Mouse (Mus musculus) liver, adult (tissue): ENCODE measurements at regions not wholly inside any gene's neighbourhood (a gene's known extent, or its start where the extent isn't known, plus 50 kb on each side); places are given as distances from the start of the nearest gene placed in this dataset.

Source experiments
- GATA4 ChIP-seq: IDR thresholded peaks from 2 replicates; pipeline ENCODE4 v1.6.1; 2014; ENCODE audit warnings: mild to moderate bottlenecking, low read length; ENCODE audit not compliant: insufficient replicate concordance

- no peak for TF ChIP-seq GATA4
Observed at GRCm38 (mm10) chr1:193988970-193989904, 619.1 kb upstream of the Camk1g start.

DNA sequence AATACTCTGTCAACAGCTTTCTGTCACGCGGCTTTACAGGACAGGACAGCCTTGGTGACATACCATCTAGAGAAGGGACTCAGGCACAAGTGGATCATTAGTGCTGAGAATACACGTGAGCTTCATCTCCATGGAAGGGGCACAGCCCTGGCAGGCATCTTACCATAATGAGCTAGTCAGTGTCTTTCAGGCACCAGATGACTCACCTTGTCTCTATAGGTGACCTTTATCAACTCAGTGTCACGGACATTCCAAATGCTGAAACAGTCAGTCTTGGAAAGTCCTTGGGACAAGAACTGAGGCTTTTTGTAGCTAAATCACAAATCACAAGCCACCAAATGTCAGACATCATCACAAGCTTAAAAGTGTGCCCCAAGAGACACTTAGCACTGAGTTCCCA is 610.5 kb upstream of the Camk1g start:
- no peak for TF ChIP-seq GATA4

GRCm38 (mm10) chr1:193971537-193971936 is 601.4 kb upstream of the Camk1g start:
- no peak for TF ChIP-seq GATA4

DNA sequence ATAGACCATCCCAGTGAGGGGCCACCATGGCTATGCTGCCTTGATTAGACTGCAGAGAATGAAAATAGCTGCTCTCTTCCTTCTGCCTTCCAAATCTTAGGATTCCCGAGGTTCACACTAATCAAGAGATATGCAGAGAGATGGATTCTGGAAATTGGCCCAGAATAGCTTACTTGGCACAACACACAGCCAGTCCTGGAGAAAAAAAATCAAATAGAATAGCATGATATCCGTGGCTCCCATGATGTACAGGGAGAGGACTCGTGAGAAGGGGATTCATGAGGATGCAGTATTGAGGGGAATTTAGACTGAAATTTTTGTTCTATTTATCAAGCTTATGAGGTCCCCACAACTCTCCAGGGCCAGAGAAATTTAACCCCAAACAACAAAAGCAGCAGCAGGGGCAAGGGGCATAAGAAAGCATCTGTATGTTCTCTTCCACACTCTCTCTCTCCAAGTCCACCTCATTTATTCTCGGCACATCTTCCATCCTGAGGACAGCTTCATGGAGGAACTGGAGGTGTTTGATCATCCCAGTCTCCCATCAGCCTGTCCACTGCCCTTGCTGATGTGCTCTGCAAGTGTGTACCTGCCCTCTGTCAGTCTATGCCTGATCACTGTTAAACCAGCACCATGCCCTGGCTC is 599.3 kb upstream of the Camk1g start:
- TF ChIP-seq GATA4, result no peak

GRCm38 (mm10) chr1:193967957-193968926 is 598.1 kb upstream of the Camk1g start:
- no peak for TF ChIP-seq GATA4

DNA sequence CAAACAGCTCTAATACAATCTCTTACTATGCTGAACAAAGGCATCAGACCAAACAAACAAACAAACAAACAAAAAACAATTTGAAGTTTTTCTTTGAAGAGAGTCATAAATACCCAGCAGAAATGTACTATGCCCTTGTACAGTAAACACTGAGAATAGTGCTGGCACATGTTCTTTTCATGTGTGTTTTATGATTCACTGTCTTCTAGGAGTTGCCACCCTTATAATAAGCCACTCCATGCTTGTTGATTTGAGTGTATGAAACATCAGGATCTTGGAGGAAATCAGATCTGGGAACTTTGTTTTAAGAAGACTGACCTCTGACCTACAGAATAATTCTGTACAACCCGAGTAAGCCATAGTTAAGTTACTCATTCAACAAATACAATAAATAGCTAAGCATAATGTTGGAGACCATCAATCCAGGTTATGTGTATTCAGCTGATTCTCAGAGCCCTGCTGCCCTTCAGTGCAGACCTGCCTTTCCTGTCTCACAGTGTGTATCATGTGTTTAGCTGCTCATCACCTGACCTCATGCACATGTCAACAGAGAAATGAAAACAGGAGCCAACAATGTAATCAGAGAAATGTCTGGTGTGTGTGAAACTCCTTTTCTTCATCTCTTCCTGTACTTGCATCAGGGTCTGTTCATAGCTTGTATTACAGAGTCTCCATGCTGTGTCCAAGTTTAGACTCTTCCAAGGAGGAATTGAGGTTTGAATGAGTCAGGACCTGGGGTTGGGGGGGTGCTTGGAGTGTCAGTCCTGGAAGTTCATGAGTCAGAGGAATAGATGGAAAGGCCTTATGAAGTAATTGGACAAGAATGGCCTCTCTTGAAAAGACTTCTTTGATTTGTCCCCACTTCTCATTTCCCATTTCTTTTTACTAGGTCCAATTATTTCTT is 596.8 kb upstream of the Camk1g start:
- TF ChIP-seq GATA4, result no peak

DNA sequence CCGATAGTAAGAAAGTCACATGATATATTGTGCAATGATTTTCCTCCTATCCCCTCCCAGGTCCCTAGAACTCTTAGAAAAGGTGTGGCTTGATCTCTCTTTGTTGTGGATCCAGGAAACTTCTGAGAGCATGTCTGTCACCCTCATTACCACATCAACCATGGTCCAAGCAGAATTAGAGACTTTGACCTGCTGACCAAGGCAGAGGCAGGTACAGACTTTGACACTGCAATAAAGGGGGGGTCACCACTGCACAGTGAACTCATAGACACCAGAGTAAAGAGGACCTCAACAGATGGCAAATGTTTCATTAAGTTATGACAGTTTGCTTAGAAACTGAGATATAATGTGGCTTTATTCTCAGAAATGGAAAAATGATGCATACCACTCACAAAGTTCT is 595.2 kb upstream of the Camk1g start:
- no peak for TF ChIP-seq GATA4

- no peak for TF ChIP-seq GATA4
Observed at GRCm38 (mm10) chr1:193951936-193952335, 581.8 kb upstream of the Camk1g start.

- TF ChIP-seq GATA4, result no peak
Observed at GRCm38 (mm10) chr1:193949817-193950216, 579.7 kb upstream of the Camk1g start.

DNA sequence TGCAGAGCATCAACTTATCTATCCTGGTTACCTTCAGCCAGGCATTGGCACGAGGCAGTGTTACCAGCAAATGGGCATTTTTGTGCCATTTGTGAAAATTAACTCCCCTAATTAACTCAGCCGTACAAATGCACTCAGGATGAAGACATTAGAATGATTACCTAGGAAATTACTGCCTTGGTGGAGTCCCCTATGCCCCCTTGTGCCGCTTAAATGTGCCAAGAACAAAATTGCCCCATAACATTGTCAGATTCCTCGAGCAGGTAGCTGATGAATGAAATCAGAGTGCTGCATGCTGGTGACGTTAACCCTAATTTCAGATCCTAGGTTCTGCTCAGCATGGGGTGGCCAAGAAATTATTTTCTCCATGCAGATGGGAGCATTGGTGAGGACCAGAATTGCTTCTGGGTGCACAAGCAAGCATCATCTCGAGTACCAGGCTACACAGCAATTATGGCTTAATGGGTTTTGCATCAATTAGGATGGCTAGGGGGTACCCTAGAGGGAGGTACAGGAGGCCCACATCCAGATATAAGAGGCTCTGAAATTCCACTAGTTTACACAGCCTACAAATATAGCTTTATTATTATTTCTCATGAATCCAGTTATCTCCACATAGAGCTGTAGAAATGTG is 577.0 kb upstream of the Camk1g start:
- TF ChIP-seq GATA4, result no peak

- no peak for TF ChIP-seq GATA4
Observed at GRCm38 (mm10) chr1:193935969-193936368, 565.9 kb upstream of the Camk1g start.

GRCm38 (mm10) chr1:193934308-193934707 is 564.2 kb upstream of the Camk1g start:
- TF ChIP-seq GATA4, result no peak

DNA sequence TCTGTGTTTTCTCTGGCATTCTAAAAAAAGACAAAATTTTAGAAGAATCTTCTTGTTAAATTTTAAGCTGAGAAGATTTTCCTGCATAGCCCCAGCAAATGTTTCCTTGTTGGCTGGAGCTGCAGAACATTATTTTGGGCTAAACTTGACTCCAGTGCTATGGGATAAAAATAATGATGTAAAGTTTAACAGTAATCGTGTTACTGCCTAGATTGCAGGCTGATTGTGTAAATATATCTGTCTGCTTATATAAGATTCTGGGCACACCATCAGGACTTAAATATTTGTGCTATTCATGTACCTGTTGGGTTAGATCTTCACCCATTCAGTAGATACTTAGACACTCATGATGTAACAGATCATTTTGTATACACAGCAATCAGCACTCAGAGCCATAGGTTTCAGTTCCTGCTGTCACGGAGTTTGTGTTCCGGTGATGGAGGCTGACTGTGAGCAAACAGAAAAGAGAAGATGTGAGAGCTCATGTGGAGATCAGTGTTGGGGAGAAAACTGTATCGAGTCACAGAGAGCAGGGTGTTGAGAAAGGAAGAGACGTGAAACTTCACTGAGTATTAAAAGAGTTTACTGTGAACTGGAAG is 561.1 kb upstream of the Camk1g start:
- TF ChIP-seq GATA4, result no peak
